Mouse (Mus musculus) urinary bladder, adult 18-20 months (tissue): ENCODE measurements around the gene Gm30191.
"Not testable (repeated sequence)": the region's sequence is repeated elsewhere in the genome, so short reads cannot be mapped to it uniquely, and the experiment has no call there.

ENCODE experiments used
- DNase-seq, 2 experiments: peaks; one replicate each; pipeline ENCODE4 v3.0.0; 2022; ENCODE audit warnings: low spot score in 2 of 2, mixed read lengths in 2 of 2

The Gm30191 gene

DNA sequence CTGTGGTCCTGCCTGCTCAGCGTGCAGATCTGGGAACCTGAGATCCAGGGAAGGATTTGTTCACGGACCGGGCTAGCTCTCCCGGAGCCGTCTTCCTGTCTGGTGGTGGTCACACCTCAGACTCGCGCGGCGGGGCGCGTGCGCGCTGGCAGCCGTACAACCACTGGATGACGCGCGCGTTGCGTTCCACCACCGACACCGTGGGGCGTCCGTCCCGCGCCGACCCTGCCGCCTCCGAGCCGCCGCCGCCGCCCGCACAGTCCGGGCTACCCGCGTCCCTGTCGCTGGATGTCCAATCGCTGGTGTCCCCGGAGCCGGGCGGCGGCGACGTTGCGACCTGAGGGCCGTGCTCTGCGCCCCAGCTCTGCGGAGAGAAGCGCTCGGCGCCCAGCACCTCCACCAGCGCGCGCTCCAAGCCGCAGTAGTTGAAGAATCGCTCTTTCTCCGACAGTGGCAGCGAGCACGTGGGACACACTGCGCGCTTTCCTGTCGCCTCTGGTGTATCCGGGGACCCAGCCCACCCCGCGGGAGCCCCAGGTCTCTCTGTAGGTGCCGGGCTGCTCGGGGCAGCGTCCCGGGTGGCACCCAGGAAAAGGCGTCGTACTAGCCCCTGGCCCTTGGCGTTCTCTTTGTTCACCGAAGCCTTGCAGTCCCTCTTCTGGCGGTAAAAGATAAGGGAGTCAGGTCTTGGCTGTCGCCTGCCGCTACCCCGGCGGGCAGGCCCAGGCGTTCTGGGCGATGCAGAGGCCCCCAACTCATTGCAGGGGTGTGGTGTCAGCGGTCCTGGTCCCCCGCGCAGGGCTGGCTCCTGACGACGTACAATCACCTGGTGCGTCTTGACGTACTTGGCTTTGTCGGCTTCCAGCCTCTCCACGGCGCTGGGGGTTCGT lies 4.8 kb downstream of the Gm30191 start:
- peak in 1 of 2 experiments; percentile 27 for DNase-seq

DNA sequence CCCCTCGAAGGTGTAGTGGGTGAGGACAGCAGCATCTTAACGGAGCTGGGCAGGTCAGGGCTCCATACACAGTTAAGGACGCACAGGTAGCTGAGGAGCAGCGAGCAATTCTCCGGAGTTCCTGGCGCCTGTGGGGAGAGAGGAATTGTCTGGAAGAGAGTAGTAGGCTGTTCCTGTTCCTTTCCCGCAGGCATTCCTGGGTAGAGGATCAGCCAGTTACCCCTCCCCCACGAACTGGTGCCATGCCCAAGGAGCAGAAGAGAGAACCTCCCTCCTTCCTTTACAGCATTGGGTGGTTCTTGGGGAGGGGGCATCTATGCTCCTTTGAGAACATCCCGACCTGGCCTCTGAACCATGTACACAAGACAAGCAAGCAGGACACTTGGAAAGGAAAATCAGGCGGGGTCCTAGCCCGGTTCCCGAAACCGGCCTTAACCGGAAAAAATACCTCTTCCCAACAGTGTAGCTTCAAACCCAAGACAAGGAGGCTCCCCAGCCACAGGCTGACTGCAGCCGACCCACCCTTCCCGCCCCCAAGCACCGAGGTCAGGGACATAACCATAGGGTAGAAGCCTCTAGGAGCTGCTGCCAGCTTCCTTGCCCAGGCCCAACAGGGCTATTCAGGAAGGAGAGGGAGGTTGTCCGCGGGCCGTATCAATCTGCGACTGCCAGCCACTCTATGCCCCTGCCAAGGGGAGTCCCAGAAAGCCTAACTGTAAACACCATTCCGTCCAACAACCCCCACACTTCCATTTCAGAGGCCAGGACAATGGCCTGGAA lies 5.6 kb downstream of the Gm30191 start:
- DNase-seq, result no peak

GRCm38 (mm10) chr4:134252911-134253721 lies 6.4 kb downstream of the Gm30191 start:
- no peak for DNase-seq

DNA sequence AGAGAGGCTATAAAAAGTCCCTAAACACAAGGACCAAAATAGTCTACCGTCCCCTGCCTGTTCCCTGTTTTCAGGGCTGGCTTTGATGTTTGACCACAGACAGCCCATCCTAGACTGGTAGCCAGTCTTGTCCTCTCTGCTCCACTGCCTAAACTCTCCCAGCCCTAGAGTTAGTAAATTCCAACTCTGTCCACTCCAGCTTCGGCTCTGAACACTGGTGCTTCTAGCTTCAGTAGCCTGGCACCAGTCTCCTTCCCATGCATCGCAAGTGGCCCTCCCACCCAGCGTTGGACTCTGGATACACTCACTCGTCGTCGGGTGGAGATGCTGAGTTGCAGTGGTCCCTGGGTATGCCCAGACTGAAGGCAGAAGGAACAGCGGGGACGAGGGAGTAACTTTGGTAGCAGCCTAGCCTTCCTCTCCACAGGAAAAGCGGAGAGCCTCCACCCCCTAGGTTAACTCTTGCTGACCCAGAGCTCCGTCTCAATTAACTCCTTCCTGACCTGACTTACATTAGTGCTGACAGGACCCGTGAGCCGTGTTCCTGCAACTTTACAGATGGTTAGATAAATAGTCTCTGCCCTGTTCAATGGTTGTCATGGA lies 7.1 kb downstream of the Gm30191 start, which contains the start of gene Grrp1:
Gene Grrp1, minus strand, starts transcription at position 385 of the 603 bp plus-strand sequence.
- DNase-seq, result no peak

- no peak for DNase-seq
Observed at GRCm38 (mm10) chr4:134254835-134255234, 8.1 kb downstream of the Gm30191 start.

GRCm38 (mm10) chr4:134255854-134256253 lies 9.1 kb downstream of the Gm30191 start:
- DNase-seq, result no peak

- no peak for DNase-seq
Observed at GRCm38 (mm10) chr4:134256407-134257197, 9.9 kb downstream of the Gm30191 start.

GRCm38 (mm10) chr4:134257198-134258009 lies 10.7 kb downstream of the Gm30191 start:
- no peak for DNase-seq

GRCm38 (mm10) chr4:134258354-134258753 lies 11.6 kb downstream of the Gm30191 start:
- DNase-seq, result no peak

GRCm38 (mm10) chr4:134263191-134263590 lies 16.5 kb downstream of the Gm30191 start:
- peak in 1 of 2 experiments; percentile 65 for DNase-seq

GRCm38 (mm10) chr4:134265860-134266585 lies 19.3 kb downstream of the Gm30191 start:
- DNase-seq, result no peak

DNA sequence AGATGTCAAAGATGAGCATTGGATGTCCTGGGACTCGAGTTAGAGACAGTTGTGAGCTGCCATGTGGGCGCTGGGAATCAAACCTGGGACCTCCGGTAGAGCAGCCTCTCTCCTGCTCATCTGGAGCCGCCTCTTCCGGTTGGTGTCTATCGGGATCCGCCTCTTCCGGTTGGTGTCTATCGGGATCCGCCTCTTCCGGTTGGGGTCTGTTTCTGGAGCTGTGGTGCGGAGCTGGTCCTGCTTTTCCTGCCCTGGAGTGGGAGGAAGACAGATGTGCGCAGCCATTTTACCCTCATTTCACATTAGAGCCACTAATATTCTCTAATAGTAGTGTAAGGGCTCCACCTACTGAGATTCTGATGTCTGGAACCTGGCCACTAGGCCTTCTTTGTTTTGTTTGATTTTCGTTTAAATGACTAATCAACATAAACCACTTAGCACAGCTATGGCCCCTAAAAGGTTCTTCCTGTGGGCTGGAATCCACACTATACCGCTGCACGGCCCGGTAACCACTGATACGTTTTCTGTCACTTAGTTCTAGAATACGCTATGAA lies 21.4 kb downstream of the Gm30191 start:
- no peak for DNase-seq

- DNase-seq, result not testable (repeated sequence)
Observed at GRCm38 (mm10) chr4:134269622-134270021, 22.9 kb downstream of the Gm30191 start.

GRCm38 (mm10) chr4:134271979-134272378 lies 25.2 kb downstream of the Gm30191 start:
- no peak for DNase-seq

- no peak for DNase-seq
Observed at GRCm38 (mm10) chr4:134272731-134273416, 26.1 kb downstream of the Gm30191 start.

GRCm38 (mm10) chr4:134273417-134274345 lies 26.9 kb downstream of the Gm30191 start:
- DNase-seq, result no peak

- DNase-seq, result no peak
Observed at GRCm38 (mm10) chr4:134284942-134285341, 38.2 kb downstream of the Gm30191 start.
